Comparison of ENCODE assay signal across 10 mouse cellular contexts in the genomic region with DNA sequence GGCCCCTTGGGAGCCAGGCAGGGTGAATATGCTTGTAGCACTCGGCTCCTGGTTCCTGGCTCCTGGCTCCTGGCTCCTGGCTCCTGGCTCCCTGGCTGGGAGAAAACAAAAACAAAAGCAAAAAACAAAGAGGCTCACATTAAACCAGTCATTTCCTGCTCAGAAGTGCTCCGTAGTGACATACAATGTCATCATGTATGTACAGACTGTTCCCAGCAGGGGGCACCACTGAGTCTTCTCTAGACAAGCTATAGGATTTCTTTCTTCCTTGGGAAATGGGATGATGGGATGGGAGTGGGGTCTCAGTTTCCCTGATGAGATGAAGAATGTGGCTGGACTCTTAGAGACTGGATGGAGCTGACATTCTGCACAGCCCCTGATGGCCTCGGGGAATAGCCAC. TPM values are rescaled to one million over a fixed set of nuclear protein-coding genes. Genes with fewer than 3 reads are reported as not detected.
DNase-seq lines count a peak whose midpoint lies in the region; ATAC-seq and TF ChIP-seq lines count a peak whose summit lies in the region.
"Had no signal": no experiment of that assay in that cellular context is flagged by ENCODE, and none has a peak within 500 bp of the region (broad histone marks: within the 10 kb centered on the region; RNA-seq: fewer than 3 reads in every experiment).

No protein-coding gene starts in this region.

- no peaks in the 10 kb centered on the region for H3K4me1 ChIP-seq in midbrain, embryonic 10.5 days
- H3K4me1 ChIP-seq in midbrain, embryonic 11.5 days (ENCODE audit: control insufficient read depth, insufficient read depth, low read length) = no peaks in the 10 kb centered on the region
- H3K4me1 ChIP-seq in lung, embryonic 14.5 days (ENCODE audit: insufficient read depth) = no peaks in the 10 kb centered on the region
- H3K4me1 ChIP-seq: hindbrain, embryonic 15.5 days had no signal

- peak; percentile 62 for TF ChIP-seq CTCF in lung, embryonic 14.5 days (IDR thresholded peaks at IDR 0.05; ENCODE audit: low read depth)

- WGBS in midbrain, embryonic 10.5 days = 57% methylated on average over 3 of the region's 3 CpGs
- 48% methylated on average over 3 of the region's 3 CpGs for WGBS in midbrain, embryonic 11.5 days
- WGBS in lung, embryonic 14.5 days = 45% methylated on average over 3 of the region's 3 CpGs

- no peak overlapping the region for H3K9ac ChIP-seq in midbrain, embryonic 11.5 days (ENCODE audit: low read length)
- no peak overlapping the region for H3K9ac ChIP-seq in lung, embryonic 14.5 days
- H3K9ac ChIP-seq: hindbrain, embryonic 15.5 days had no signal

- H3K27me3 ChIP-seq in midbrain, embryonic 10.5 days (ENCODE audit: low read depth, poor library complexity, severe bottlenecking) = no peaks in the 10 kb centered on the region
- H3K27me3 ChIP-seq in midbrain, embryonic 11.5 days (ENCODE audit: control insufficient read depth, insufficient read depth, low read length) = no peaks in the 10 kb centered on the region
- no peaks in the 10 kb centered on the region for H3K27me3 ChIP-seq in lung, embryonic 14.5 days (ENCODE audit: insufficient read depth, low read length)
- no peaks in the 10 kb centered on the region for H3K27me3 ChIP-seq in splenic B cell, adult 2 months (ENCODE audit: control insufficient read depth, insufficient read depth, low read length, poor library complexity, severe bottlenecking)
- H3K27me3 ChIP-seq: hindbrain, embryonic 15.5 days; Patski had no signal

- H3K4me3 ChIP-seq in midbrain, embryonic 10.5 days = no peak overlapping the region
- no peak overlapping the region for H3K4me3 ChIP-seq in midbrain, embryonic 11.5 days (ENCODE audit: low read depth, low read length)
- no peak overlapping the region for H3K4me3 ChIP-seq in lung, embryonic 14.5 days (ENCODE audit: low read depth, low read length)
- H3K4me3 ChIP-seq: hindbrain, embryonic 15.5 days had no signal

- H3K36me3 ChIP-seq in midbrain, embryonic 10.5 days = no peaks in the 10 kb centered on the region
- H3K36me3 ChIP-seq in midbrain, embryonic 11.5 days (ENCODE audit: control insufficient read depth, insufficient read depth, low read length) = no peaks in the 10 kb centered on the region
- H3K36me3 ChIP-seq in lung, embryonic 14.5 days (ENCODE audit: insufficient read depth) = no peaks in the 10 kb centered on the region
- no peaks in the 10 kb centered on the region for H3K36me3 ChIP-seq in splenic B cell, adult 2 months (ENCODE audit: control insufficient read depth, insufficient read depth, low read length, poor library complexity, severe bottlenecking)
- H3K36me3 ChIP-seq: hindbrain, embryonic 15.5 days had no signal

- H3K27ac ChIP-seq in midbrain, embryonic 10.5 days (replicated peaks) = no peak overlapping the region
- H3K27ac ChIP-seq in midbrain, embryonic 11.5 days (ENCODE audit: low read depth, low read length) = no peak overlapping the region
- no peak overlapping the region for H3K27ac ChIP-seq in lung, embryonic 14.5 days (ENCODE audit: low read depth)
- H3K27ac ChIP-seq: hindbrain, embryonic 15.5 days had no signal

- DNase-seq in cerebellum, adult 9-11 months = peak; percentile 36
- DNase-seq in cerebellum, adult 8-10 months = no peak
- DNase-seq in midbrain, embryonic 10.5 days (ENCODE audit: low spot score) = peak; percentile 44
- DNase-seq in midbrain, embryonic 11.5 days (ENCODE audit: low spot score, missing footprints) = no peak
- DNase-seq in adrenal gland, postnatal 36 days = peak; percentile 73 to 82
- peak; percentile 74 for DNase-seq in lung, embryonic 14.5 days
- DNase-seq in splenic B cell, adult 2 months (ENCODE audit: low read depth, low spot score) = peak; percentile 70

- no peak overlapping the region for H3K4me2 ChIP-seq in midbrain, embryonic 11.5 days
- no peak overlapping the region for H3K4me2 ChIP-seq in lung, embryonic 14.5 days
- H3K4me2 ChIP-seq: hindbrain, embryonic 15.5 days had no signal

- no peaks in the 10 kb centered on the region for H3K9me3 ChIP-seq in midbrain, embryonic 10.5 days (replicated peaks)
- no peaks in the 10 kb centered on the region for H3K9me3 ChIP-seq in midbrain, embryonic 11.5 days (ENCODE audit: control insufficient read depth, low read length)
- H3K9me3 ChIP-seq in lung, embryonic 14.5 days (ENCODE audit: low read depth, low read length) = no peaks in the 10 kb centered on the region
- H3K9me3 ChIP-seq: hindbrain, embryonic 15.5 days had no signal

- ATAC-seq in midbrain, embryonic 11.5 days (ENCODE audit: low FRiP score) = no peak
- ATAC-seq in hematopoietic stem cell, adult 5-6 weeks (replicated peaks in 1 of 2; ENCODE audit: insufficient read depth in 1 of 2, low FRiP score in 2 of 2, low TSS enrichment in 1 of 2, low read depth in 1 of 2, poor library complexity in 2 of 2, severe bottlenecking in 2 of 2) = peak; percentile 22 to 69; a peak in 2 of 4 replicates
- ATAC-seq in lung, embryonic 14.5 days (ENCODE audit: insufficient read depth) = no peak
- ATAC-seq: Patski had no signal

RNA-seq across cellular contexts. Expression of a gene that starts 12.7 kb away (rescaled TPM):
- polyA plus RNA-seq in midbrain, embryonic 10.5 days (2016; fragmentation: Nextera tagmentation; extraction: Ambion mirVana) = 0.11 and 0.14 TPM in 2 replicates
- 0.14 TPM in 1 of 2 replicates, not detected in the other for polyA plus RNA-seq in midbrain, embryonic 11.5 days (2014; fragmentation: Nextera tagmentation; extraction: Ambion mirVana)
- total RNA-seq in adrenal gland, postnatal 36 days (2021) = not detected
- 5.6 and 10.2 TPM in 2 replicates for total RNA-seq in hematopoietic stem cell, adult 5-6 weeks (2017)
- polyA plus RNA-seq in lung, embryonic 14.5 days (2014; fragmentation: Nextera tagmentation; extraction: Ambion mirVana) = 0.07 TPM in 1 of 2 replicates, not detected in the other

RNA-seq across cellular contexts. Expression of a gene that starts 13.4 kb away (rescaled TPM):
- polyA plus RNA-seq in midbrain, embryonic 10.5 days (2016; fragmentation: Nextera tagmentation; extraction: Ambion mirVana) = 32.0 and 34.2 TPM in 2 replicates
- 27.8 and 30.9 TPM in 2 replicates for polyA plus RNA-seq in midbrain, embryonic 11.5 days (2014; fragmentation: Nextera tagmentation; extraction: Ambion mirVana)
- 10 to 100 TPM; 10.6 to 11.2 TPM for total RNA-seq in adrenal gland, postnatal 36 days (2021)
- 15.4 and 32.0 TPM in 2 replicates for total RNA-seq in hematopoietic stem cell, adult 5-6 weeks (2017)
- polyA plus RNA-seq in lung, embryonic 14.5 days (2014; fragmentation: Nextera tagmentation; extraction: Ambion mirVana) = 19.4 and 23.1 TPM in 2 replicates

RNA-seq across cellular contexts. Expression of a gene that starts 50.1 kb away (rescaled TPM):
- 3.8 and 3.9 TPM in 2 replicates for polyA plus RNA-seq in midbrain, embryonic 10.5 days (2016; fragmentation: Nextera tagmentation; extraction: Ambion mirVana)
- polyA plus RNA-seq in midbrain, embryonic 11.5 days (2014; fragmentation: Nextera tagmentation; extraction: Ambion mirVana) = 2.6 and 2.8 TPM in 2 replicates
- total RNA-seq in adrenal gland, postnatal 36 days (2021) = 1 to 10 TPM; 3.2 to 3.7 TPM
- total RNA-seq in hematopoietic stem cell, adult 5-6 weeks (2017) = 114 and 161 TPM in 2 replicates
- polyA plus RNA-seq in lung, embryonic 14.5 days (2014; fragmentation: Nextera tagmentation; extraction: Ambion mirVana) = 4.0 and 4.7 TPM in 2 replicates

Comparison
In these comparisons a context has a peak if more than half of its experiments do, and no peak if none do; other contexts are left out.
1. DNase-seq: peak in cerebellum, adult 9-11 months (single experiment), midbrain, embryonic 10.5 days (single experiment), adrenal gland, postnatal 36 days (2 of 2), lung, embryonic 14.5 days (single experiment) and splenic B cell, adult 2 months (single experiment); none in cerebellum, adult 8-10 months (single experiment) and midbrain, embryonic 11.5 days (single experiment).
2. ATAC-seq: peak in hematopoietic stem cell, adult 5-6 weeks (2 of 2); none in midbrain, embryonic 11.5 days (single experiment) and lung, embryonic 14.5 days (single experiment).